In genomic region chr12:78001846-78002245, GRCm38 (mm10) we compare ENCODE assay signal across 10 mouse cellular contexts.
DNase-seq lines count a peak whose midpoint lies in the region; ATAC-seq and TF ChIP-seq lines count a peak whose summit lies in the region.
"Had no signal": no experiment of that assay in that cellular context is flagged by ENCODE, and none has a peak within 500 bp of the region (broad histone marks: within the 10 kb centered on the region; RNA-seq: fewer than 3 reads in every experiment).

No protein-coding gene starts in this region.

- TF ChIP-seq CTCF in left cerebral cortex, adult 2 months (IDR thresholded peaks at IDR 0.05): no peak

- intact Hi-C loops in left cerebral cortex, adult 2 months (cut with DNase I): loop anchor here (2.0 to 5.0 kb wide), 4 partner anchors 97 to 905 kb away; no protein-coding TSS in a partner anchor

- H3K4me2 ChIP-seq in kidney, embryonic 15.5 days: no peak overlapping the region
- H3K4me2 ChIP-seq in intestine, embryonic 15.5 days (replicated peaks): no peak overlapping the region
- H3K4me2 ChIP-seq: midbrain, embryonic 11.5 days had no signal

- H3K9me3 ChIP-seq in kidney, embryonic 15.5 days (replicated peaks): no peaks in the 10 kb centered on the region
- no peaks in the 10 kb centered on the region for H3K9me3 ChIP-seq in intestine, embryonic 15.5 days

- H3K9ac ChIP-seq in kidney, embryonic 15.5 days: no peak overlapping the region
- H3K9ac ChIP-seq in intestine, embryonic 15.5 days: no peak overlapping the region

- H3K4me3 ChIP-seq in left cerebral cortex, adult 2 months: no peak overlapping the region
- H3K4me3 ChIP-seq in kidney, embryonic 15.5 days (replicated peaks): no peak overlapping the region
- no peak overlapping the region for H3K4me3 ChIP-seq in intestine, embryonic 15.5 days (replicated peaks)

- no peaks in the 10 kb centered on the region for H3K36me3 ChIP-seq in kidney, embryonic 15.5 days
- H3K36me3 ChIP-seq in intestine, embryonic 15.5 days: no peaks in the 10 kb centered on the region

- 82% methylated on average over 9 of the region's 9 CpGs for WGBS in kidney, embryonic 15.5 days
- 57% methylated on average over 9 of the region's 9 CpGs for WGBS in intestine, embryonic 15.5 days

- no peak overlapping the region for H3K27ac ChIP-seq in left cerebral cortex, adult 2 months
- H3K27ac ChIP-seq in kidney, embryonic 15.5 days: no peak overlapping the region
- H3K27ac ChIP-seq in intestine, embryonic 15.5 days: no peak overlapping the region

- H3K4me1 ChIP-seq in kidney, embryonic 15.5 days: no peaks in the 10 kb centered on the region
- H3K4me1 ChIP-seq in intestine, embryonic 15.5 days (replicated peaks): no peaks in the 10 kb centered on the region

- no peaks in the 10 kb centered on the region for H3K27me3 ChIP-seq in kidney, embryonic 15.5 days
- H3K27me3 ChIP-seq in intestine, embryonic 15.5 days (replicated peaks): no peaks in the 10 kb centered on the region

- no peak for ATAC-seq in kidney, embryonic 15.5 days (replicated peaks; ENCODE audit: low FRiP score)
- ATAC-seq in intestine, embryonic 15.5 days: no peak
- no peak for ATAC-seq in activated CD4-positive, CD25-positive, alpha-beta regulatory T cell, adult 4 months

- DNase-seq in brain, adult 2 months (ENCODE audit: low read depth, low spot score): peak; percentile 96
- peak; percentile 30 for DNase-seq in cerebellum, adult 11 months
- DNase-seq in frontal cortex, postnatal 25 days (ENCODE audit: low spot score in 2 of 2): peak; percentile 25 to 60
- peak; percentile 55 to 71 for DNase-seq in left cerebral cortex, adult 2 months (ENCODE audit: extremely low spot score in 1 of 2, low spot score in 2 of 2)
- DNase-seq in testis, postnatal 10 days (ENCODE audit: low spot score): no peak
- DNase-seq: thymus, postnatal 36 days had no signal
